ENCODE assay signal across 11 mouse cellular contexts in the genomic region with DNA sequence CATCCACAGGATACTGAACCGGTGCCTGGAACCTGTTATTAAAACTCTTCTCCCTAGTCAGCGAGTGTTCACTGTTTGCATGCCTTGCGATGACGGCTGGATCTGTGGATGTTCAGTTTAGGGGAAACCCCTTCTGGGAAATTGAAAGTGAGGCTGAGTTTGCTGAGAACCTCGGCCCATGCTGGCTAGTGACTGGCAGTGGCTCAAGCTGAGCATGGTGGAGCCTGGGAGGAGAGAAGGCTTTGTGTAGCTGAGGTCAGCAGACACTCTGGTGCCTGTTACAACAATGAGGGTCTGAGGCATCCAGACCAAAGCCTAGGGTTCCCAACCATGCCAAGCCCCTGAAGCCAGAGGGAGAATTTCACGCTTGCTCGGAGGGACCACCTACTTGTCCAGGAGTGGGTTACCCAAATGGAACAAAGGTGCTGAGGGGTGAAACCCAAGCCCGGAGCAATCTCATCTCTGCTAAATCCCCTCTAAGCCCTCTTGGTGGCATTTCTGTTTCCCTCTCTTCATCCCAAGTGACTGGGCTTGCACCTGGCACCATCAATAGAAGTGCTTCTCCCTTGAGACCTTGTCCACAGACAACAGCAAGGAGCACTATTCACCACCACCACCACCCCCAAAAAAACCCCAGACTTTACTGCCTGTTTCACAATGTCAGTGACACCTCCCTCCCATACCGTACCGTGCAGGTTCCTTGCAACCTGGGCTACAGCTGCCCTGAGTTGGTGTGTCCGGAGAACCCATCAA.
DNase-seq lines count a peak whose midpoint lies in the region; ATAC-seq lines count a peak whose summit lies in the region.
"Had no signal": no experiment of that assay in that cellular context is flagged by ENCODE, and none has a peak within 500 bp of the region (broad histone marks: within the 10 kb centered on the region; RNA-seq: fewer than 3 reads in every experiment).

No protein-coding gene starts in this region.

- WGBS in heart, embryonic 13.5 days = 50% methylated on average over 11 of the region's 11 CpGs

- H3K9me3 ChIP-seq in heart, embryonic 13.5 days = no peaks in the 10 kb centered on the region
- H3K9me3 ChIP-seq: intestine, embryonic 15.5 days had no signal

- peaks cover 80% of the 10 kb centered on the region for H3K4me1 ChIP-seq in heart, embryonic 13.5 days

- H3K4me3 ChIP-seq in heart, embryonic 13.5 days = peak overlapping the region; percentile 62
- H3K4me3 ChIP-seq: intestine, embryonic 15.5 days had no signal

- ATAC-seq in heart, embryonic 13.5 days (ENCODE audit: extremely low read depth, insufficient number of reproducible peaks, low FRiP score, low TSS enrichment) = no peak
- ATAC-seq: intestine, embryonic 15.5 days had no signal

- no peak for DNase-seq in heart, postnatal 4 days
- peak; percentile 42 to 51 for DNase-seq in layer of hippocampus, postnatal 10 days (ENCODE audit: low spot score in 2 of 2)
- DNase-seq in layer of hippocampus, postnatal 36 days = no peak
- peak; percentile 42 for DNase-seq in testis, postnatal 10 days (ENCODE audit: low spot score)
- DNase-seq in testis, postnatal 14 days (ENCODE audit: low spot score) = no peak
- no peak for DNase-seq in adrenal gland, adult (ENCODE audit: inconsistent age in 2 of 2, low spot score in 1 of 2)
- no peak for DNase-seq in ovary, postnatal 10 days (ENCODE audit: low spot score)
- DNase-seq: gastrocnemius, postnatal 14 days; lung, postnatal 14 days had no signal

- H3K4me2 ChIP-seq in heart, embryonic 13.5 days = peak overlapping the region; percentile 71
- H3K4me2 ChIP-seq: intestine, embryonic 15.5 days had no signal

- no peaks in the 10 kb centered on the region for H3K27me3 ChIP-seq in heart, embryonic 13.5 days (replicated peaks)
- H3K27me3 ChIP-seq: intestine, embryonic 15.5 days had no signal

- no peaks in the 10 kb centered on the region for H3K36me3 ChIP-seq in heart, embryonic 13.5 days
- H3K36me3 ChIP-seq: intestine, embryonic 15.5 days had no signal

- H3K27ac ChIP-seq in heart, embryonic 13.5 days (replicated peaks) = peak overlapping the region; percentile 91
- H3K27ac ChIP-seq: intestine, embryonic 15.5 days had no signal

- peak overlapping the region; percentile 87 for H3K9ac ChIP-seq in heart, embryonic 13.5 days
- H3K9ac ChIP-seq: intestine, embryonic 15.5 days had no signal

Comparison
In these comparisons a context has a peak if more than half of its experiments do, and no peak if none do; other contexts are left out.
1. DNase-seq: peak in layer of hippocampus, postnatal 10 days (2 of 2) and testis, postnatal 10 days (single experiment); none in heart, postnatal 4 days (single experiment), layer of hippocampus, postnatal 36 days (0 of 2), testis, postnatal 14 days (single experiment), adrenal gland, adult (0 of 2) and ovary, postnatal 10 days (single experiment).